Mouse (Mus musculus) CH12.LX (cell line): ENCODE measurements at regions not wholly inside any gene's neighbourhood (a gene's known extent, or its start where the extent isn't known, plus 50 kb on each side); places are given as distances from the start of the nearest gene placed in this dataset.

Experiments
- DNase-seq: peaks from one replicate; pipeline ENCODE4 v3.0.0-alpha.2; 2013; ENCODE audit errors: extremely low read depth
- H3K27ac ChIP-seq: 2 replicates; pipeline ENCODE4 v1.5.1; 2012; ENCODE audit warnings: low read depth, mild to moderate bottlenecking, control low read depth, moderate library complexity; ENCODE audit not compliant: insufficient read depth
- H3K27me3 ChIP-seq: replicated peaks from 2 replicates; pipeline ENCODE3; 2012; ENCODE audit warnings: inconsistent platforms
- H3K36me3 ChIP-seq, 2 experiments: replicated peaks in 1 of 2; 2 replicates each; pipeline versions ENCODE3 to v1.6.1; 2012; ENCODE audit warnings: inconsistent platforms in 1 of 2, low read length in 1 of 2, mild to moderate bottlenecking in 1 of 2, mixed read lengths in 1 of 2, moderate library complexity in 1 of 2; ENCODE audit not compliant: control insufficient read depth in 1 of 2, insufficient read depth in 1 of 2
- H3K4me1 ChIP-seq, 2 experiments: 2 replicates each; pipeline ENCODE4 v1.6.1; 2012; ENCODE audit warnings: inconsistent platforms in 1 of 2, moderate library complexity in 1 of 2; ENCODE audit not compliant: insufficient read depth in 2 of 2, control insufficient read depth in 1 of 2
- H3K4me2 ChIP-seq: 2 replicates; pipeline ENCODE4 v1.6.1; 2012; ENCODE audit warnings: low read depth, mild to moderate bottlenecking, control low read depth; ENCODE audit not compliant: poor library complexity, insufficient read depth, severe bottlenecking
- H3K4me3 ChIP-seq, 3 experiments: fragments of 150-350 bp in 1 of 3; sonication (generic) in 1 of 3; replicated peaks in 1 of 3; 2 replicates each; pipeline versions ENCODE3 to v1.5.1; 2011 to 2012; ENCODE audit warnings: low read depth in 2 of 3, low read length in 2 of 3, mild to moderate bottlenecking in 2 of 3, moderate library complexity in 2 of 3, control low read depth in 1 of 3, improper control_type of control experiment in 1 of 3, inconsistent platforms in 1 of 3, mixed read lengths in 1 of 3; ENCODE audit not compliant: poor library complexity in 1 of 3
- H3K79me2 ChIP-seq: replicated peaks from 2 replicates; pipeline ENCODE4 v1.6.1; 2012; ENCODE audit warnings: mild to moderate bottlenecking, moderate library complexity; ENCODE audit not compliant: control insufficient read depth, poor library complexity, insufficient read depth, severe bottlenecking; ENCODE audit errors: extremely low read depth
- H3K9ac ChIP-seq: 2 replicates; pipeline ENCODE4 v1.6.1; 2012; ENCODE audit warnings: low read depth, mild to moderate bottlenecking, control low read depth, moderate library complexity; ENCODE audit not compliant: insufficient read depth
- H3K9me3 ChIP-seq: replicated peaks from 2 replicates; pipeline ENCODE3; 2012; ENCODE audit warnings: low read length, inconsistent platforms, mixed read lengths
- BHLHE40 ChIP-seq: IDR thresholded peaks from 2 replicates; pipeline ENCODE4 v1.6.1; 2011; ENCODE audit warnings: mild to moderate bottlenecking, low read depth, low read length, improper control_type of control experiment
- CHD1 ChIP-seq: IDR thresholded peaks from 2 replicates; pipeline ENCODE4 v1.6.1; 2012; ENCODE audit warnings: low read depth, low read length, improper control_type of control experiment, inconsistent platforms
- CHD2 ChIP-seq: IDR thresholded peaks from 2 replicates; pipeline ENCODE4 v1.6.1; 2011; ENCODE audit warnings: low read length, improper control_type of control experiment
- CTCF ChIP-seq, 2 experiments: IDR thresholded peaks in 1 of 2; conservative IDR thresholded peaks in 1 of 2; 2 replicates each; pipeline ENCODE4 v1.5.1; 2011 to 2012; ENCODE audit warnings: low read depth in 2 of 2, low read length in 2 of 2, improper control_type of control experiment in 1 of 2, inconsistent platforms in 1 of 2, mild to moderate bottlenecking in 1 of 2, moderate library complexity in 1 of 2
- E2F4 ChIP-seq: IDR thresholded peaks from 2 replicates; pipeline ENCODE4 v1.6.1; 2011; ENCODE audit warnings: low read depth, low read length, improper control_type of control experiment; ENCODE audit not compliant: insufficient replicate concordance
- ELF1 ChIP-seq: IDR thresholded peaks from 2 replicates; pipeline ENCODE4 v1.6.1; 2014; ENCODE audit warnings: low read depth, mild to moderate bottlenecking, inconsistent platforms, low read length, improper control_type of control experiment
- ETS1 ChIP-seq: conservative IDR thresholded peaks from 2 replicates; pipeline ENCODE4 v1.6.1; 2012; ENCODE audit warnings: low read depth, mild to moderate bottlenecking, inconsistent platforms, low read length, improper control_type of control experiment, moderate library complexity
- GABPA ChIP-seq: IDR thresholded peaks from 2 replicates; pipeline ENCODE4 v1.6.1; 2012; ENCODE audit warnings: low read depth, low read length, improper control_type of control experiment, inconsistent platforms; ENCODE audit not compliant: insufficient replicate concordance
- HCFC1 ChIP-seq: IDR thresholded peaks from 2 replicates; pipeline ENCODE4 v1.6.1; 2012; ENCODE audit warnings: low read depth, mild to moderate bottlenecking, inconsistent platforms, low read length, improper control_type of control experiment
- JUN ChIP-seq: IDR thresholded peaks from 2 replicates; pipeline ENCODE4 v1.6.1; 2011; ENCODE audit warnings: low read depth, mild to moderate bottlenecking, low read length, improper control_type of control experiment, moderate library complexity; ENCODE audit not compliant: insufficient read depth
- JUND ChIP-seq: conservative IDR thresholded peaks from 2 replicates; pipeline ENCODE4 v1.6.1; 2011; ENCODE audit warnings: low read depth, low read length, improper control_type of control experiment
- KAT2A ChIP-seq: IDR thresholded peaks from 2 replicates; pipeline ENCODE4 v1.6.1; 2012; ENCODE audit warnings: low read length, improper control_type of control experiment, inconsistent platforms; ENCODE audit not compliant: insufficient replicate concordance
- MAX ChIP-seq: IDR thresholded peaks from 2 replicates; pipeline ENCODE4 v1.6.1; 2011; ENCODE audit warnings: low read length, improper control_type of control experiment
- MAZ ChIP-seq: IDR thresholded peaks from 2 replicates; pipeline ENCODE4 v1.6.1; 2012; ENCODE audit warnings: low read depth, mild to moderate bottlenecking, inconsistent platforms, low read length, improper control_type of control experiment, moderate library complexity
- MEF2A ChIP-seq: IDR thresholded peaks from 2 replicates; pipeline ENCODE4 v1.6.1; 2014; ENCODE audit warnings: low read depth, mild to moderate bottlenecking, inconsistent platforms, low read length, improper control_type of control experiment, borderline replicate concordance
- MXI1 ChIP-seq: IDR thresholded peaks from 2 replicates; pipeline ENCODE4 v1.6.1; 2011; ENCODE audit warnings: mild to moderate bottlenecking, low read depth, low read length, improper control_type of control experiment
- NELFE ChIP-seq: IDR thresholded peaks from 2 replicates; pipeline ENCODE4 v1.6.1; 2011; ENCODE audit warnings: low read depth, low read length, improper control_type of control experiment
- PAX5 ChIP-seq: IDR thresholded peaks from 2 replicates; pipeline ENCODE4 v1.6.1; 2012; ENCODE audit warnings: low read length, inconsistent platforms, mixed read lengths
- POLR2A ChIP-seq: IDR thresholded peaks from 2 replicates; pipeline ENCODE4 v1.6.1; 2011; ENCODE audit warnings: low read depth, mild to moderate bottlenecking, improper control_type of control experiment, low read length
- RAD21 ChIP-seq: IDR thresholded peaks from 2 replicates; pipeline ENCODE4 v1.6.1; 2011; ENCODE audit warnings: low read depth, mild to moderate bottlenecking, low read length, improper control_type of control experiment, moderate library complexity
- RCOR1 ChIP-seq: conservative IDR thresholded peaks from 2 replicates; pipeline ENCODE4 v1.6.1; 2012; ENCODE audit warnings: low read depth, mild to moderate bottlenecking, inconsistent platforms, low read length, improper control_type of control experiment
- SIN3A ChIP-seq: IDR thresholded peaks from 2 replicates; pipeline ENCODE4 v1.6.1; 2012; ENCODE audit warnings: low read length, improper control_type of control experiment, inconsistent platforms
- SMC3 ChIP-seq: IDR thresholded peaks from 2 replicates; pipeline ENCODE4 v1.6.1; 2011; ENCODE audit warnings: low read depth, low read length, improper control_type of control experiment
- TBP ChIP-seq: conservative IDR thresholded peaks from 2 replicates; pipeline ENCODE4 v1.6.1; 2011; ENCODE audit warnings: low read depth, low read length, improper control_type of control experiment
- TCF12 ChIP-seq: IDR thresholded peaks from 2 replicates; pipeline ENCODE4 v1.6.1; 2014; ENCODE audit warnings: low read depth, mild to moderate bottlenecking, inconsistent platforms, low read length, improper control_type of control experiment
- UBTF ChIP-seq: IDR thresholded peaks from 2 replicates; pipeline ENCODE4 v1.6.1; 2012; ENCODE audit warnings: low read depth, mild to moderate bottlenecking, inconsistent platforms, low read length, improper control_type of control experiment, moderate library complexity
- USF2 ChIP-seq: conservative IDR thresholded peaks from 2 replicates; pipeline ENCODE4 v1.6.1; 2011; ENCODE audit warnings: low read depth, low read length, improper control_type of control experiment
- ZKSCAN1 ChIP-seq: IDR thresholded peaks from 2 replicates; pipeline ENCODE4 v1.6.1; 2012; ENCODE audit warnings: low read depth, inconsistent platforms, low read length, improper control_type of control experiment, borderline replicate concordance
- ZMIZ1 ChIP-seq: IDR thresholded peaks from 2 replicates; pipeline ENCODE4 v1.6.1; 2012; ENCODE audit warnings: low read depth, mild to moderate bottlenecking, inconsistent platforms, low read length, improper control_type of control experiment
- dilution Hi-C: fragments of 300-500 bp; cut with MboI; formaldehyde crosslinking; loops from 2 replicates; pipeline ENCODE4 v1.14.3; 2020; ENCODE audit warnings: low sequenced_read_pairs; ENCODE audit not compliant: extremely low pct_unique_long_range_greater_than_20kb, extremely low pct_ligation_motif_present
- in situ Hi-C: fragments of 300-500 bp; cut with MboI; formaldehyde crosslinking; loops from 3 replicates; pipeline ENCODE4 v1.14.3; 2019; ENCODE audit warnings: low sequenced_read_pairs, low pct_ligation_motif_present, low pct_unique_long_range_greater_than_20kb, mixed read lengths

DNA sequence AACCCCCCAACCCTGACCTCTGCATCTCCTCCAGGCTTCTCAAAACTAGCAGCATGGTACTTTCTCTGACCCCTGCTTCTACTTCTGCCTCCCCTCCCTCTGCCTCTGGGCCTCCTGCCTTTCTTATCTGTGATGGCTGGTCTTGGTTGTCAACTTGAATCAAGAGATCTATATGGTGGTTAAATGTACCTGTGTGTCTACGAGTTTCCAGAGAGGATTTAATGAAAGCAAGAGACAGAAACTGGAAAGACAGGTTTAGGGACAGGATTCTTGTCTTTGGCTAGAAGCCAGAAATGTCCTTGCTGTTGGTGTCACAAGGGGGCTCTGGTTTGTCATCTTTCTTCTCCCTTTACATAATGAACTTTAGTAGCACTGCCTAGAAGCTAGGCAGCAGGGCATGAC, 180.9 kb downstream of the Gm19410 start:
- H3K36me3 ChIP-seq = no peaks in the 10 kb centered on the region

DNA sequence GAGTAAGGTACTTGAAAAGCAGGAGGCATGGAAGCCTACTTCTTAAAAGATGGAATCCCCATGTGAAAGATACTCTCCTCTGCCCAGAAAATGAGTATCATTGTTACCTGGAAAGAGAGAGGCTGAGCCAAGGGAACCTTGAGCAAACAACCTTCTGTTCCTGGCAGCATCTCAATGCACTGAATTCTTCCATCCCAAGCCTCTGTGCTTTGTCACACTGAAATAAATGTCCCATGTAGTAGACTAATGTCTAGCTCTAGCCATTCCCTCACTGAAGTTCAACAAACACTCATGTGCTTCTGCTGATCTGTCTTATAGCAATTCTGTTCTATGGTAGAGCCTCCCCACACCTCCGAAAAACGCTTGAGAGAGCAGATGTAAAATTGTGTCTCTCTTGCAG, 182.6 kb downstream of the Gm19410 start:
- no peaks in the 10 kb centered on the region for H3K9me3 ChIP-seq
- H3K27me3 ChIP-seq = no peaks in the 10 kb centered on the region
- no peaks in the 10 kb centered on the region for H3K79me2 ChIP-seq
- no peak overlapping the region for H3K9ac ChIP-seq
- H3K4me2 ChIP-seq = no peak overlapping the region
- no peaks in the 10 kb centered on the region for H3K4me1 ChIP-seq
- in situ Hi-C loops = no loop called here
- no peaks in the 10 kb centered on the region for H3K36me3 ChIP-seq
- dilution Hi-C loops = no loop called here
- H3K4me3 ChIP-seq = no peak overlapping the region
- TF ChIP-seq KAT2A = no peak
- TF ChIP-seq USF2 = no peak
- TF ChIP-seq NELFE = no peak
- no peak for TF ChIP-seq TCF12
- TF ChIP-seq MEF2A = no peak
- TF ChIP-seq CTCF (conservative IDR thresholded peaks at IDR 0.05 in 1 of 2, IDR thresholded peaks at IDR 0.05 in 1 of 2; ENCODE audit: low read depth in 2 of 2, low read length in 2 of 2) = no peak
- no peak for TF ChIP-seq ETS1
- no peak for TF ChIP-seq TBP
- no peak for TF ChIP-seq JUN
- TF ChIP-seq POLR2A = no peak
- TF ChIP-seq JUND = no peak
- no peak for TF ChIP-seq E2F4
- TF ChIP-seq ELF1 = no peak
- no peak for TF ChIP-seq ZMIZ1
- TF ChIP-seq ZKSCAN1 = no peak
- no peak for TF ChIP-seq GABPA
- no peak overlapping the region for H3K27ac ChIP-seq
- DNase-seq = no peak

More for the DNA sequence above, 180.9 kb downstream of the Gm19410 start:
- H3K9ac ChIP-seq = no peak overlapping the region
- no peak overlapping the region for H3K4me2 ChIP-seq
- H3K4me3 ChIP-seq = no peak overlapping the region
- no peaks in the 10 kb centered on the region for H3K79me2 ChIP-seq
- no peaks in the 10 kb centered on the region for H3K4me1 ChIP-seq
- H3K27ac ChIP-seq = no peak overlapping the region
- DNase-seq = peak; percentile 6
- no peaks in the 10 kb centered on the region for H3K27me3 ChIP-seq
- H3K9me3 ChIP-seq = no peaks in the 10 kb centered on the region
- dilution Hi-C loops (no loop called here), in situ Hi-C loops (no loop called here)
- TF ChIP-seq UBTF = no peak
- no peak for TF ChIP-seq MEF2A
- TF ChIP-seq JUND = no peak
- no peak for TF ChIP-seq HCFC1
- no peak for TF ChIP-seq MXI1
- no peak for TF ChIP-seq ZMIZ1
- no peak for TF ChIP-seq ZKSCAN1
- TF ChIP-seq E2F4 = no peak
- peak; percentile 43 for TF ChIP-seq RAD21
- no peak for TF ChIP-seq BHLHE40
- TF ChIP-seq CTCF (conservative IDR thresholded peaks at IDR 0.05 in 1 of 2, IDR thresholded peaks at IDR 0.05 in 1 of 2; ENCODE audit: low read depth in 2 of 2, low read length in 2 of 2) = peak in 1 of 2 experiments; percentile 44; a peak in 2 of 4 replicates
- TF ChIP-seq SIN3A = no peak
- peak; percentile 57 for TF ChIP-seq SMC3
- no peak for TF ChIP-seq GABPA
- TF ChIP-seq CHD1 = no peak
- TF ChIP-seq CHD2 = no peak
- no peak for TF ChIP-seq PAX5
- TF ChIP-seq MAX = no peak
- no peak for TF ChIP-seq MAZ
- no peak for TF ChIP-seq JUN
- TF ChIP-seq USF2 = no peak
- TF ChIP-seq RCOR1 = no peak
- no peak for TF ChIP-seq ELF1
